Mouse (Mus musculus): ENCODE results near the gene Timp4. TPM values are rescaled to one million over a fixed set of nuclear protein-coding genes. Genes with fewer than 3 reads are reported as not detected.

Timp4 gene
- polyA plus RNA-seq, 1 experiment from 2014 or later, result 31.5 TPM

DNA sequence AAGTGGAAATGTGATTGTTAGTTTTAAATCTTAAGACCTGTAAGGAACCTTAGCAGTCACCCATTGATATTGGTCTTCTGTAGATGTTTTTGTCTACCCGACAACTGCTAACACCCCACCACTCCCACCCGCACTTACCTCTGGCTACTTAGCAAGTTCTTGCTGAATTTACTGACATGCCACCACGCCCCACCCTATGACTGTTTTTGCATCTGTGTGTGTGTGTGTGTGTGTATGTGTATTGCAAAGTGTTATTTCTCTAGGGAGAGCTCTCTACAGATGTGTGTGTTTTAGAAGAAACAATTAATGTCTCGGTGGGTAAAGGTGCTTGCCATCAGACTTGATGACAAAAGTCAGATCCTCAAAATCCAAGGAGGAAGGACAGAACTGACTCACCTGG lies 25.0 kb downstream of the Timp4 start, which contains the start of gene Gm17482:
Gene Gm17482, plus strand, starts transcription at position 301 of the 400 bp plus-strand sequence.
- no peaks in the 10 kb centered on the region for H3K27me3 ChIP-seq (replicated peaks)
- H3K9ac ChIP-seq (replicated peaks), result no peak within 1 kb of the TSS
- peaks cover 7% of the 10 kb centered on the region; the same call in 1 of the 2 replicates for H3K4me1 ChIP-seq
- no peak within 1 kb of the TSS for H3K4me3 ChIP-seq (replicated peaks)
- H3K4me2 ChIP-seq, result no peak within 1 kb of the TSS
- no peaks in the 10 kb centered on the region for H3K9me3 ChIP-seq (replicated peaks)
- ATAC-seq (ENCODE audit: low FRiP score), result no peak
- peak within 1 kb of the TSS; percentile 10; the same call in 1 of the 2 replicates for H3K27ac ChIP-seq (replicated peaks)
- no peaks in the 10 kb centered on the region for H3K36me3 ChIP-seq
- 72% methylated on average over 4 of the region's 4 CpGs for WGBS

DNA sequence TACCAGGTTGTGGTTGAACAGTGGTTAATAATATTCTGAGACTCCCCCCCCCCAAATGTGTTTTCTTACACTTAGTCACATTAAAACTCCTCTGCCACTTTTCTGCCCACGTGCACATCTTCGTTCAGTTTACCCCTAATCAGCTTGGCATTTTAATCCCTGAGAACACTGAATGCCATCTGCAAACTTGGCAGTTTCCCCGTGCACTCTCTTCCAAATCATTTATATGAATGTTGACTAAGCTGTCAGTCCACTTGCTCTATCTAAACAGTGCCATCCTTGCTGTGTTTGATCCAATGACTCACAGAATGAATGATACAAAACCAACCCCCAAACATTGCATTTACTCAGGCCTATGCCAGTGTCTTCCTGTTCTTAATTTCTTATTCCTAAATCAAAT lies 26.5 kb downstream of the Timp4 start:
- Histone ChIP-seq H3K4me1 (peaks cover 15% of the 10 kb centered on the region; the same call in 1 of the 2 replicates), H3K9me3 (replicated peaks) (no peaks in the 10 kb centered on the region), H3K27ac (replicated peaks) (no peak overlapping the region), H3K27me3 (replicated peaks) (no peaks in the 10 kb centered on the region), H3K9ac (replicated peaks) (no peak overlapping the region), H3K36me3 (no peaks in the 10 kb centered on the region), H3K4me2 (no peak overlapping the region), H3K4me3 (replicated peaks) (no peak overlapping the region)
- ATAC-seq (ENCODE audit: low FRiP score), result no peak
- WGBS, result 71% methylated on average over 3 of the region's 3 CpGs

DNA sequence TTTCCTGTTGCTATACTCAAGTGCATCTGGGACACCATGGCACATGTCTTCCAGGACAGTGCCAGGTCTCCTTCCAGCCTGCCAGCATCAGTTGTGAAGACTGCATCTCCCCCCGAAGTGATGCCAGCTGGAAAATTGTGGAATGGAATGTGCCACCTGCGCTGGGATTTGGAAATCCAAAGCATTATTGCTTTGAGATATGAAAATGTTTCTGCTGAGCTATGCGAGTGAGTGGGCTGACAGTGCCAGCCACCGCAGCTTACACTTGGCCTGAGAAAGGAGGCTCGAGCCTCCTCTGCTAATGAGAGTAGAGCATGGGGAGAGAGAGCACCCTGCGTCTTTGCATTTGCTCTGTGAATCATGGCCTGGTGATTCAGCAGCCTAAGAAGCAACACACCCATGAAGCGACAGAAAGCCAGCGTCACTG lies 30.8 kb downstream of the Timp4 start:
- Histone ChIP-seq H3K9me3 (replicated peaks) (no peaks in the 10 kb centered on the region), H3K36me3 (no peaks in the 10 kb centered on the region), H3K9ac (replicated peaks) (no peak overlapping the region), H3K4me1 (peaks cover 12% of the 10 kb centered on the region; the same call in 1 of the 2 replicates), H3K27ac (replicated peaks) (no peak overlapping the region), H3K27me3 (replicated peaks) (no peaks in the 10 kb centered on the region), H3K4me3 (replicated peaks) (no peak overlapping the region), H3K4me2 (no peak overlapping the region)
- WGBS, result 76% methylated on average over 8 of the region's 8 CpGs
- ATAC-seq (ENCODE audit: low FRiP score), result no peak

DNA sequence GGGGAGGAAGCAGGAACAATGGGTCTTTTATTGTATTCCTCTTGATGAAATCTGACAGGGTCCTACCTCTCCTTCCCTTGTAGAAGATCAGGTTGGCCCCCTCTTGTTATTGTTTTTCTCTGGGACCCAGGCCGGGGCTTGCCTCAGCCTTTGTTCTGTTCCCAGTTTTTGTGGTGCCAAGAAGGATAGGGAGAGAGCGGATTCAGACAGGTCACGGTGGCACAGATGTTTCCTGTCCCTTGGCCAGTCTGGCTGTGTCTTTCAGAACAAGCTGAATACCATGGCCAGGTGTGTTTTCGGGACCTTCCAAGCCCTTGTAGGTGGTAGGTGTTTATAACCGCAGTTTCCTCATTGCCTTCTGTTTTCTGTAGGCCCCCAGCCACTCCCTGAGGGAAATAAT lies 38.9 kb downstream of the Timp4 start:
- Histone ChIP-seq H3K9ac (replicated peaks) (no peak overlapping the region), H3K4me1 (no peaks in the 10 kb centered on the region), H3K9me3 (replicated peaks) (no peaks in the 10 kb centered on the region), H3K27ac (replicated peaks) (no peak overlapping the region), H3K27me3 (replicated peaks) (no peaks in the 10 kb centered on the region), H3K36me3 (no peaks in the 10 kb centered on the region), H3K4me2 (no peak overlapping the region), H3K4me3 (replicated peaks) (no peak overlapping the region)
- WGBS, result 46% methylated on average over 5 of the region's 5 CpGs
- ATAC-seq (ENCODE audit: low FRiP score), result no peak

DNA sequence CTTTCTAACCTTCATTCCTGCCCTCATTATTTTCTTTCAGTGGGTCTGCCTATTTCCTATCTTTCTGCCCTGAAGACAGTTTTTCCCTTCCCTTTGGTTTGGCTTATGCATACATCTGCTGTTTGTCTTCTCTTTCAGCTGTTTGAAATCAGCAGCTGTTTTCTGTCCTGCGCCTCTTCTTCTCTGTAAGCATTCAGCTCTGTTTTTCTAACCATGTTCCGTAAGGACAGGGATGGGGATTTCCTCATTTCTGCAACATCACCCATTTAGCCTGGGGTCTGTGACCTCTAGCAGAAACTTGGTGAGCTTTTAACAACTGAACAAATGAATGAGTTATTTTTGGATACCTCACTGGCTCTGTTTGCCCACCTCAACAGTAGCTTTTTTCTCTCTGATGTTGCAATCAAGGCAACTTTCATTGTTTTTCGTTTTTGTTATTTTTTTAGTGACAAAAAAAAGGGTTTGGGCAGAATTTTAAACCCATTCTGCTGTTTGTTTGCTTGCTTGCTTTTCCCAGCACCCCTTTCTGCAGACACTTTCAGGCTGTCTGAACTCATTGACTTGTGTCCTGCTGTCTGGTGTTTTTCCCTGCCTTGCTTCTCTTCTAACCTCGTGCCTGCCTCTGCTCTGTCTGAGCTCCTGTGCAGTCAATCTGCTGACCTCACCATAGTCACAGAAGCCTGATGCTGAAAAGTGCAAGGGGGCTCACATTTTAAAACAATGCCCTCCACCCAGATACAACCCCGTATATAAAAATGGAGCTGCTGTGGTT lies 39.7 kb downstream of the Timp4 start:
- no peak overlapping the region for H3K27ac ChIP-seq (replicated peaks)
- H3K9ac ChIP-seq (replicated peaks), result no peak overlapping the region
- H3K9me3 ChIP-seq (replicated peaks), result no peaks in the 10 kb centered on the region
- ATAC-seq (ENCODE audit: low FRiP score), result no peak
- no peaks in the 10 kb centered on the region for H3K4me1 ChIP-seq
- H3K27me3 ChIP-seq (replicated peaks), result no peaks in the 10 kb centered on the region
- 67% methylated on average over 5 of the region's 5 CpGs for WGBS
- H3K4me2 ChIP-seq, result no peak overlapping the region
- no peaks in the 10 kb centered on the region for H3K36me3 ChIP-seq
- no peak overlapping the region for H3K4me3 ChIP-seq (replicated peaks)

DNA sequence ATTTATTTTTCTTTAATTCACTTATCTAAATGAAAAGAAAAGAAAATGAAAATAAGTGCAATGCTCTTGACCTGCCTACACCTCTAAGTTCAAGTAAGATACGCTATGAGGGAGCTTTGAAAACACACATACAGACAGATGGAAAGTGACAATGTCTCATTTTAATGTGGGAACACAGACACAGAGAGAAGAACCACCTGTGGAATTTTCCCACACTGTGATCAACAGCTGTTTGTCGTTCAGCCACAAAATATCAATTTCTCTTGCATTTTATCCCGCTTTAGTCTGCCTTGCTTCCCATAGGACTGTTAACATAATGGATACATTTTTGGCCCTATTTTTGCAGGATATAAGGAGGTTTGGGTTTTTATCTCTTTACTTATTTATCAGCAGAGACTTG lies 41.2 kb downstream of the Timp4 start:
- H3K36me3 ChIP-seq, result no peaks in the 10 kb centered on the region
- H3K4me3 ChIP-seq (replicated peaks), result no peak overlapping the region
- no peak overlapping the region for H3K4me2 ChIP-seq
- no peaks in the 10 kb centered on the region for H3K9me3 ChIP-seq (replicated peaks)
- ATAC-seq (ENCODE audit: low FRiP score), result no peak
- no peak overlapping the region for H3K27ac ChIP-seq (replicated peaks)
- 89% methylated on average over 3 of the region's 3 CpGs for WGBS
- H3K27me3 ChIP-seq (replicated peaks), result no peaks in the 10 kb centered on the region
- H3K4me1 ChIP-seq, result no peaks in the 10 kb centered on the region
- H3K9ac ChIP-seq (replicated peaks), result no peak overlapping the region

DNA sequence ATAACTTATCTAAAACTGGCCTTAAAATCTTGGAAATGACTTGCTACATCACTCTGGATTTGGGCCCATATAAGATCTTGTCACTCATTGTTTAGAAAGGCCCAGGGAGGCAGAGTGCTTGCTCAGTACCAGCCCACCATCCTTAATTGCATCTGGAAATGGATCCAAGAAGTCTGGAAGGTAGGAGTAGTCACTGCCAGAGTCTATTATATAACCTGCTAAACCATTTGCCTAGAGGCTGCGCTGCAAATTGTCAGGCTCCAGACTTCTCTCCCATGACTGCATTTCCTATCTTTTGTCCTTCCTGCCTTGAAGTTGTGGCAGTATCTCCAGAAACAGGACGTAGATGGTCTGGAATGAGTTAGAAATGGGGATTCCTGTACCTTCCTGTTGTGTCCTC lies 41.8 kb downstream of the Timp4 start:
- Histone ChIP-seq H3K9me3 (replicated peaks) (no peaks in the 10 kb centered on the region), H3K36me3 (no peaks in the 10 kb centered on the region), H3K4me1 (no peaks in the 10 kb centered on the region), H3K9ac (replicated peaks) (no peak overlapping the region), H3K4me2 (no peak overlapping the region), H3K27me3 (replicated peaks) (no peaks in the 10 kb centered on the region), H3K27ac (replicated peaks) (no peak overlapping the region), H3K4me3 (replicated peaks) (no peak overlapping the region)
- WGBS, result 78% methylated on average over 2 of the region's 2 CpGs
- ATAC-seq (ENCODE audit: low FRiP score), result no peak

DNA sequence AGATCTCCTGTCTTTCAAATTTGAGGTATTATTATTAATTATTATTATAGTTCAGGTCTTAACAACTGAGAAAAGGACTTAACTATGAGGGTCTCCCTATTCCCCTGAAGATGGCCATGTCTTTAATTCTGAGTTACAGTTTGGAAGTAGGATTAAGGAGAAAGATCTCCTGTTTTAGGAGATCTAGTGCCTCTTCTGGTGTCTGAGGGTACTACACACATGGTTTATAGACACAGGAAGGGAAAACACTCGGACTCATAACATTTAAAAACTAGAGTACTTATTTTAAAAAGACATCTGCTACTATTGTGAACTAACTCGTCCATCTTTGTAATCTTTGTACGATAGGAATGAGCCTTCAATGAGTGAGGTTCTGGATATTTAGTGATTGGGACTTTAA lies 49.0 kb downstream of the Timp4 start:
- Histone ChIP-seq H3K9me3 (replicated peaks) (no peaks in the 10 kb centered on the region), H3K4me1 (no peaks in the 10 kb centered on the region), H3K36me3 (no peaks in the 10 kb centered on the region), H3K27me3 (replicated peaks) (no peaks in the 10 kb centered on the region), H3K4me3 (replicated peaks) (no peak overlapping the region), H3K4me2 (no peak overlapping the region), H3K9ac (replicated peaks) (no peak overlapping the region), H3K27ac (replicated peaks) (no peak overlapping the region)
- ATAC-seq (ENCODE audit: low FRiP score), result no peak
- 76% methylated on average over 3 of the region's 3 CpGs for WGBS

DNA sequence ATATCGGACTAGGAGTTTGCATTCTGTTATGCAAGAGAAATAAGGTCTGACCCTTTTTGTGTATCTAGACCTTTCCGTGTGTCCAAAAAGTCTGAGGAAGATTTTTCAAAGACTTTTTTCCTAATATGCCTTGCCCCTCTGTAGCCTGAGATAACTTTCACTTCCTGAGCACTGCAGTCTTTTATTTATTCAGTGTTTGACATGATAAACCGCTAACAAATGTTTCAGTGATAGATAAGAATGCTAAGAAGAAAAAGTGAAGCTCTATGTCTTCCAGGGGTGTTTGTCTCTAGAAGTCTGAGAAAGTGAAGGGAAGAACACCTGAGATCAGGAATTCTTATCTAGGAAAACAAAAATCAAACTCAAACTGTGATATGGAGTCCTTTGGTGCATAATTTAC lies 51.3 kb downstream of the Timp4 start:
- WGBS, result 88% methylated on average over 3 of the region's 3 CpGs
- no peak for ATAC-seq (ENCODE audit: low FRiP score)
- Histone ChIP-seq H3K36me3 (no peaks in the 10 kb centered on the region), H3K9me3 (replicated peaks) (no peaks in the 10 kb centered on the region), H3K4me1 (no peaks in the 10 kb centered on the region), H3K4me2 (no peak overlapping the region), H3K27me3 (replicated peaks) (no peaks in the 10 kb centered on the region), H3K27ac (replicated peaks) (no peak overlapping the region), H3K9ac (replicated peaks) (no peak overlapping the region), H3K4me3 (replicated peaks) (no peak overlapping the region)

Other genes starting within 250 kb of the Timp4 start
- 47.9 and 53.1 TPM in 2 replicates for gene Tamm41, start 214.3 kb downstream of the Timp4 start, polyA plus RNA-seq (2015; fragmentation: Nextera tagmentation; extraction: Ambion mirVana)
- gene Syn2, start 117.3 kb downstream of the Timp4 start, polyA plus RNA-seq (2015; fragmentation: Nextera tagmentation; extraction: Ambion mirVana), result 58.6 and 73.3 TPM in 2 replicates
- not detected in 2 replicates for gene Gm17482, start 24.9 kb downstream of the Timp4 start, polyA plus RNA-seq (2015; fragmentation: Nextera tagmentation; extraction: Ambion mirVana)
- 0.56 and 3.3 TPM in 2 replicates for gene Pparg, start 108.7 kb upstream of the Timp4 start, polyA plus RNA-seq (2015; fragmentation: Nextera tagmentation; extraction: Ambion mirVana)

Measured in neural tube, embryonic 15.5 days (tissue).